Mouse (Mus musculus): ENCODE data around the gene Plcl1.

Plcl1 gene

DNA sequence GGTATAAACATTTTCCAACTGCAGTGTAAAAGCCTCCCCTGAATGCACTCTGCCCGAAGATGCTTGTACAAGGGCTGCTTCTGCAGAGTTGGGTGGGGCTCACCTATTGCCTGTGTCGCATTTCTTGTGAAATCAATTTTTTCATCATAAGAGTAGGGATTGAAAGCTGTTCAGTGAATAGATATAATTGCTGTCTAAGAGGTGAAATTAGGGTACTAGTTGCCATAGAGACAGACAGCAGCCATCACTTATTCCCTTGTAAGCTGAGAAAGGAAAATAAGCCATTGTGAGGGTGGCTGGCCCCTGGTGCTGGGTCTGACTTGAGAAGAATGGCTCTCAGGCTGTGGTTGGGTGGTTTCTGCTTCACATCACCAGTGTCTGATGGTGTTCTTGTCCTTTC is 299.0 kb downstream of the Plcl1 start:
- no peak for DNase-seq (ENCODE audit: low spot score)

- DNase-seq (ENCODE audit: low spot score) = no peak
Measured at GRCm38 (mm10) chr1:55705173-55705572, 299.5 kb downstream of the Plcl1 start.

DNA sequence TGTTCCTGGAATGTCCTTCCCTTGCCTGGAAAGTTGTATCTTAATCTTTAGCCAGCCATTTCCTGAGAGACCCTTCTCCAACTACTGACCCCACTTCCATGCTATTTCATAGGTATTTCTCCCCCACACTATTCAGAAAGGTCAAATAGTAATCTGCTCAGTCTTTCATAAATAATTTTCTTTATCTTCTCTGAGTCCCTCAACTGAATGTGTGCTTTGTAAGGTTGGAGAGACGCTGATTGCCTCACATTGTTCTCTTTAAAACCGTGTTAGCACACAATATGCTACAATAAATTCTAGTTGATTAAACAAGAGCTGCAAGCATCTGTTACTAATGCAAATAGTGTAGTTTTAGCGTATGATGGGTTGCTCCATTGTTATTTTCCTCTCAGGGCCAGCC is 300.0 kb downstream of the Plcl1 start:
- DNase-seq (ENCODE audit: low spot score) = no peak

DNA sequence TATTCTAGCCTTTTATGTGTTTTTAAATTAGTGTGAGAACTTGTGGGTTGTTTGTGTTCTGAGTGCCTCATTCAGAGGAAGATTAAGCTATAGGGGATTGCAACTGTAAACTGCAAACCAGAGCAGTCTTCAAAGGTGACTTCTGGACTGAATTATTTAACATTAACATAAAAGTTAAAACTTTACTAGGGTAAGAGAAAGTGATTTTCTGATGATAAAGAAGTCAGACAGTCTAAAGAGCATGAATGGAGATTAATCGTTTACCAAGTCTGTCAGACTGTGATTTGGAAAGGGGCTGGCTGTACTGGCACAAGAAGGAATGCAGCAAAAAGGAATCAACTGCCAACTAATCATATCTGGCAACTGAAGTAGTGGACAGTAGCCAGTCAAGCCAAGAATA is 301.2 kb downstream of the Plcl1 start:
- no peak for DNase-seq (ENCODE audit: low spot score)

GRCm38 (mm10) chr1:55717283-55717803 is 311.6 kb downstream of the Plcl1 start:
- no peak for DNase-seq (ENCODE audit: low spot score)

DNA sequence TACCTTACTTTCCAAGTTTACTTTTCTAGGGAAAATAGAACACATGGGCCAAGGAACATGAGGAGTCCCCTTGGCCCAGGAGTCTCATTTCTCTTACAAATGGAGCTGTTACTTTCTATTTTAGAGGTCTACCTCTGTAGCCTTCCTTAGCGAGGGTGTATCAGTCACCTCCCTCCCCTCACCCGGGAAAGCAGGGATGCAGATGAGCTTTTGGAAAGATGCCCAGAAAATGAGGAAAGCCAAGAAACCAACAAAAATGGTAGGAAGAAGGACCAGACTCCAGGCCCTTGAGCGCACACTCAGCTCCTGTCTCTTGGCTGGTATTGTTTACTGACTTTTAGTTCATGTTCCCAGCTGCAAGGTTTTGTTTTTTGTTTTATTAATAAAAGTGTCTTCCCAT is 319.7 kb downstream of the Plcl1 start:
- DNase-seq (ENCODE audit: low spot score) = no peak

DNA sequence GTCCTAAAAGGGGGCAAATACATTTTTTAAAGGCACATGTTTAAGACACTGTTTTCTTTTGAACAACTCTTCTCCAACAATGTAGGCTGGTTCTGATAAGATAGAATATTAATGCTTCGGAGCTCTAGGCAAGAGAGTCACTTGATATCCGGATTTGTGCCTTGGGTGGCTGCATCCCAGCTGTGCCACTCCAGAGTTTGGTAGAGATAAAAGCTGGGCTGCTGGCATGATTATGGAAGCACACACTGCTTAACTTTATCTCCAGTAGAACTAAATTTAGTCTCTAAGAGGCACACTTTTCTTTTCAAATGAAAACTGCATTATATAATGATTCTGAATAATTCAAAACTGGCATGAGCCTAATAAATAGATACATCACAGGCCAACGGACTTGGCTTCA is 323.6 kb downstream of the Plcl1 start:
- no peak for DNase-seq (ENCODE audit: low spot score)

DNA sequence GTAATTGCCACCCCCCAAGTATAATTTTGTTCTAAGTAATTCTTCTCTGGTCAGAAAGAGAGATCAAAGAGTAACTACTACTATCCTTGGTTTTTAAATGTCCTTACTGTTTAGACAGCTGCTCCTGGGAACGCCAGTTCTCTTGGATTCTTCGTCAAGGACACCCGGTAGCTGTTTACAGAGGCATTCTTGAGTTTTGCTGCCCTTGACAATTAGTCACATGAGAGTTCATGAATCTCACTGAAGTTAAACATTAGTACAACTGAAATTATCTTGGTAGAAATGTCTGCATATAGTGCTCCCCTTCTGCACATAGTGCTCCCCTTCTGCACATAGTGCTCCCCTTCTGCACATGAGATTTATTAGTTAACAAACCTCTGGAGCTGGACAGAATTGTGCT is 327.2 kb downstream of the Plcl1 start:
- DNase-seq (ENCODE audit: low spot score) = no peak

GRCm38 (mm10) chr1:55736054-55736740 is 330.5 kb downstream of the Plcl1 start:
- peak; percentile 81 for DNase-seq (ENCODE audit: low spot score)

- DNase-seq (ENCODE audit: low spot score) = peak; percentile 6
Measured at GRCm38 (mm10) chr1:55736762-55737288, 331.1 kb downstream of the Plcl1 start.

GRCm38 (mm10) chr1:55738746-55739365 is 333.1 kb downstream of the Plcl1 start:
- no peak for DNase-seq (ENCODE audit: low spot score)

- DNase-seq (ENCODE audit: low spot score) = no peak
Measured at GRCm38 (mm10) chr1:55741885-55742284, 336.2 kb downstream of the Plcl1 start.

- no peak for DNase-seq (ENCODE audit: low spot score)
Measured at GRCm38 (mm10) chr1:55748516-55748915, 342.8 kb downstream of the Plcl1 start.

GRCm38 (mm10) chr1:55749770-55750169 is 344.0 kb downstream of the Plcl1 start:
- DNase-seq (ENCODE audit: low spot score) = no peak

GRCm38 (mm10) chr1:55755742-55756141 is 350.0 kb downstream of the Plcl1 start:
- DNase-seq (ENCODE audit: low spot score) = peak; percentile 31

DNA sequence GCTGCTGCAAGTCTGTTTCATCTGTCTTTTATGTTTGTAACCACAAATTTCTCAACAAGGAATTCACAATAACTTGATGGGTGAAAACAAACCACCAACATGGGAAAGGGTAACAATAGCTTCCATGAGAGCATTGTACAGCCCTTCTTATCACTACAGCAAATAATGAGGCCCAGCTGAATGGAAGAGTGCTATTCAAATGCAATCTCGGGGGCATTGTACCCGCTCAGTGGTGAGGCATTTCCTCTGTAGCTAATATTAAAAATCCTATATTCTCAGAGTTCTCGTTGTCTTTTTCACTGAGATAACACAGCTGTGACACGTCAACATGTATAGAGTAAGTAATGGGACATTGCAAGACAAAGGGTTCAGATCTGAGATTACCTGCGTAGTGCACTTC is 356.6 kb downstream of the Plcl1 start:
- DNase-seq (ENCODE audit: low spot score) = no peak

- DNase-seq (ENCODE audit: low spot score) = no peak
Measured at GRCm38 (mm10) chr1:55763171-55763570, 357.4 kb downstream of the Plcl1 start.

DNA sequence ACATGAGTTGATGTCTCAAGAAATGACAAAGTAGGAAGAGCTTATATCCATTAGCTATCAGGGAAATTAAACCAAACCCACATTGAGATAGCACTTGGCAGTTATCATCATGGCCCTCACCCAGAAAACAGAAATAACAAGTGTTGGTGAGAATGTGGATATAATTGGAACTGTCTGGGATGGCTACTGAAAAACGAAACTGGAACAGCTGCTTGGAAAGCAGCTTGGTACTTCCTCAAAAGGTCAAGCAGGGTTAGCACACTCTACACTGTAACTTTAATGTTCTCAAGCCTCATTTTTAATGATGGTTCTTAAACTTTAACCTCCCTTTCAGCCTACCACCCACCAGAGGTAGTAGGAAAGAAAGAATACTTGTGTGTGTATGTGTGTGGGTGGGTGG is 361.0 kb downstream of the Plcl1 start:
- DNase-seq (ENCODE audit: low spot score) = no peak

DNA sequence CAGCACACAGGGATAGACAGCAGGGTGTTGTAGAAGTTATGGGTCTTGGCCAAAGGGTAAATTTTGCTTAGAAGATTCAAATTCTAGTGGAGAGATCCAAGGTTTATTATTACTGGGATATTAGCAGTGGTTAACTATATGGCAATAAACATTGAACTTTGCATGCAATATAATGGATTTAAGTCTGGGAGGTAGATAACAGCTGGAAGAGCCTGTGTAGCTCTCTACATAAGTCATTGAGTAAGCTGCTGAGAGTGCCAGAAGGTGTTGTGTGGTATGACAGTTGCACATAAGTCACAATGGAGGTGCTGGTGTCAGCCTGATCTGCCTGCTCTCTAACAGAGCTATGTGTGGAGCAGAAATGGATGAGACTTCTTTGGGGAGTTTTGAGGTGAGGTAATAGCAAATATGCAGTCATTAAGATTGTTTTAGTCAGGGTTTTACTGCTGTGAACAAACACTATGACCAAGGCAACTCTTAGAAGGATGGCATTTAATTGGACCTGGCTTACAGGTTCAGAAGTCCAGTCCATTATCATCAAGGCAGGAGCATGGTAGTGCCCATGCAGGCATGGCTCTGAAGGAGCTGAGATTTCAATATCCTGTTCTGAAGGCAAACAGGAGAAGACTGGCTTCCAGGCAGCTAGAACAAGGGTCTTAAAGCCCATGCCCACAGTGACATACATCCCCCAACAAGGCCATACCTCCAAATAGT is 364.5 kb downstream of the Plcl1 start:
- no peak for DNase-seq (ENCODE audit: low spot score)

- DNase-seq (ENCODE audit: low spot score) = no peak
Measured at GRCm38 (mm10) chr1:55792817-55793216, 387.1 kb downstream of the Plcl1 start.

All from ovary, postnatal 14 days (tissue).